Mouse (Mus musculus): ENCODE results near the gene Ndst2. TPM values are rescaled to one million over a fixed set of nuclear protein-coding genes. Genes with fewer than 3 reads are reported as not detected.

The Ndst2 gene
- polyA plus RNA-seq, 1 experiment from 2014 or later, result 29.6 TPM

DNA sequence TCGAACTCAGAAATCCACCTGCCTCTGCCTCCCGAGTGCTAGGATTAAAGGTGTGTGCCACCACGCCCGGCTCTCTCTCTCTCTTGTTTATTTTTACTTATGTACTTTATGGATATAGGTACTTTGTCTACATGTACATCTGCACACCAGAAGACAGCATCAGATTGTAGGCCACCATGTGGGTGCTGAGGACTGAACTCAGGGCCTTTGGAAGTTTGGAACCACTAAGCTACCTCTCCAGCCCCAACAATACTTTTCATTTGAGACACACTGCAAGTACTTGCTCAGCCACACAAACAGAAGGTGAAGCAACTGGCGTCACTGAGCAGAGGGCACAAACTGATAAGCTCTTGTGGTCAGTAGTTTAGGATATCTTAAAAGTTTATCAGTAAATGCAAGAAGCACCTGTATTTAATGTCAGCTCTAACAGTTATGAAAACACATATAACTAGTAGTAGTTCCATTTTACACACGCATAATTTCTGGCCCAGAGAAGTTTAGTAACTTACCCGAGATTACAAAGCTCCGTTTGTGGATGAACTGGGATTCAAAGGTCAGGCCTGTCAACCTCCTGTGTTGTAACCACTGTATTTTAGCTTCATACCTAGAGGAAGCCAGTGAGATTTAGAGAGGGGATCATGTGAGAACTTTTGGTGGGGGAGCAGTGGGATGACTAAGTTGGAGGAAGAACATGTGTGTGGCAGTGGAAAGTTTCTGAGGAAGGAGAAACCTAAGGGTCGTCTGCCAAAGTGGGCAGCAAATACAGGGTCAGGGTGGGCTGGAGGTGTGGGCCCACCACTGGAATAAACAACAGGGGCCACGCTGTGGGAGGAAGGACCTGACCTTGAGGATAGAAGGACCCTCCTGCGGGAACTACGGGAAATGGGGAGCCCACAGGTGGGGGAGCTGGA, 1.1 kb downstream of the Ndst2 start:
- DNase-seq (ENCODE audit: low spot score) (peak; percentile 53), ATAC-seq (replicated peaks; ENCODE audit: low FRiP score, low TSS enrichment, low read depth) (no peak)
- peak overlapping the region; percentile 73 for H3K4me3 ChIP-seq (ENCODE audit: low read depth, low read length)
- peaks cover 20% of the 10 kb centered on the region for H3K4me1 ChIP-seq (replicated peaks; ENCODE audit: control insufficient read depth, insufficient read depth, low read length)
- peaks cover 55% of the 10 kb centered on the region for H3K36me3 ChIP-seq (ENCODE audit: control insufficient read depth, insufficient read depth, low read length)
- H3K27ac ChIP-seq (ENCODE audit: low read depth), result peak overlapping the region; percentile 94; the same call in 1 of the 2 replicates
- no peaks in the 10 kb centered on the region for H3K27me3 ChIP-seq (replicated peaks; ENCODE audit: control insufficient read depth, insufficient read depth, low read length)
- no peaks in the 10 kb centered on the region for H3K9me3 ChIP-seq (ENCODE audit: control insufficient read depth, low read length)
- WGBS, result 45% methylated on average over 12 of the region's 12 CpGs
- H3K9ac ChIP-seq (ENCODE audit: low read length), result peak overlapping the region; percentile 90
- peak overlapping the region; percentile 86 for H3K4me2 ChIP-seq (ENCODE audit: low read length)

DNA sequence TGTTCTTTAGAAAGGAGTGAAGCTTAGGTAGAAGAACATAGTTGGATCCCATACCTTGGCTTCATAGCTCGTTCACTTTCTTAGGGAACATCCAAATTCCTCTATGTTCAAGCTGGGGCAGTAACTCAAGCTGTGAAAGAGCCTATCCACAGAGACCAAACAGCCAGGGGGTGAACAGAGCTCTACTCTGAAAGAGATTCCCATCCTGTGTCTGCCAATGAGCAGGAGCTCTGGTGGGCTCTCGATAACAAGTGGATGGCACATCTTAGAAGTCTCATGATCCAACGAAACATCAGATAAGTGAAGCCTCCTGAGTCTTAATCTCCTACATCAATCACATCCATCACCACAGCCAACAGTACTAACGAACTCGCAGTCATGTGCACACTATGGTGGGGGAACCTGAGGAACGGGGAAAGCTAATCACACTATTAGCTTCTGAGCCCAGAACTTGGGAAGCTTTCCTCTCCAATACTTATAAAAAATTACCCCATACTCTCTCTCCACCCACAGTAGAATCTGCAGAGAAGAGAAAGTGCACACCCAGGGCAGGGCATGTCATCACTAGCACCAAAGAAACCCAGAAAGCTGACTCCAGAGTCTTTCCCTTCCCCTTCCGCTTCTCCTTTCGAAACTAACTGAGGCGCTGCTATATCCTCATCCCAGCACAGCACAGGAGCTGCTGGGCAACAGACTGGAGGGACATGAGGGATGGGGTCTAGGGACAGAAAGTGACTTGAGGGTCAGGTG, 3.3 kb downstream of the Ndst2 start:
- ATAC-seq (replicated peaks; ENCODE audit: low FRiP score, low TSS enrichment, low read depth) (no peak), DNase-seq (ENCODE audit: low spot score) (no peak)
- no peaks in the 10 kb centered on the region for H3K9me3 ChIP-seq (ENCODE audit: control insufficient read depth, low read length)
- no peak overlapping the region for H3K4me2 ChIP-seq (ENCODE audit: low read length)
- H3K27me3 ChIP-seq (replicated peaks; ENCODE audit: control insufficient read depth, insufficient read depth, low read length), result no peaks in the 10 kb centered on the region
- peaks cover 20% of the 10 kb centered on the region for H3K4me1 ChIP-seq (replicated peaks; ENCODE audit: control insufficient read depth, insufficient read depth, low read length)
- no peak overlapping the region for H3K9ac ChIP-seq (ENCODE audit: low read length)
- H3K27ac ChIP-seq (ENCODE audit: low read depth), result no peak overlapping the region
- H3K36me3 ChIP-seq (ENCODE audit: control insufficient read depth, insufficient read depth, low read length), result peaks cover 65% of the 10 kb centered on the region
- H3K4me3 ChIP-seq (ENCODE audit: low read depth, low read length), result no peak overlapping the region
- 89% methylated on average over 9 of the region's 9 CpGs for WGBS

DNA sequence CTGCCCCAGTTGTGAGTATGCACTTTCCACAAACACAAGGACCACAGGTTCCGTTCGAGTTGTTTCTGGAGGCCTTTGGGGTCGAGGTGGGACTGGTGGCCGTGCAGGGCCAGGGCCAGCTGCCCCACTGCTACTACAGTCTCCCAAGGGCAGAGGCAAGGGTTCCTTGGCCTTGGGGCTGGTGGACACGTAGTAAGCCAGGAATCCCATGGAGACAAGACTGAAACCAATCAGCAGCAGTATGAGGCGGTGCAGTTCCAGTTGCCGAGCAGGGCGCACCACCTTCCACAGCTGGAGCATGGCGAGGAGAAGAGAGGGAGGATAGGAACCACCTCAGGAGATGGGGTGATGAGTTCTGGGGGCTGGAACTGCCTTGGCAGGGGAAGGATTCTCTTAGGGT, 4.5 kb downstream of the Ndst2 start:
- H3K27me3 ChIP-seq (replicated peaks; ENCODE audit: control insufficient read depth, insufficient read depth, low read length), result no peaks in the 10 kb centered on the region
- no peak overlapping the region for H3K27ac ChIP-seq (ENCODE audit: low read depth)
- no peaks in the 10 kb centered on the region for H3K9me3 ChIP-seq (ENCODE audit: control insufficient read depth, low read length)
- ATAC-seq (replicated peaks; ENCODE audit: low FRiP score, low TSS enrichment, low read depth), result no peak
- H3K36me3 ChIP-seq (ENCODE audit: control insufficient read depth, insufficient read depth, low read length), result peaks cover 70% of the 10 kb centered on the region
- 94% methylated on average over 9 of the region's 9 CpGs for WGBS
- H3K4me2 ChIP-seq (ENCODE audit: low read length), result no peak overlapping the region
- H3K9ac ChIP-seq (ENCODE audit: low read length), result no peak overlapping the region
- no peak overlapping the region for H3K4me3 ChIP-seq (ENCODE audit: low read depth, low read length)
- peaks cover 15% of the 10 kb centered on the region for H3K4me1 ChIP-seq (replicated peaks; ENCODE audit: control insufficient read depth, insufficient read depth, low read length)
- DNase-seq (ENCODE audit: low spot score), result no peak

DNA sequence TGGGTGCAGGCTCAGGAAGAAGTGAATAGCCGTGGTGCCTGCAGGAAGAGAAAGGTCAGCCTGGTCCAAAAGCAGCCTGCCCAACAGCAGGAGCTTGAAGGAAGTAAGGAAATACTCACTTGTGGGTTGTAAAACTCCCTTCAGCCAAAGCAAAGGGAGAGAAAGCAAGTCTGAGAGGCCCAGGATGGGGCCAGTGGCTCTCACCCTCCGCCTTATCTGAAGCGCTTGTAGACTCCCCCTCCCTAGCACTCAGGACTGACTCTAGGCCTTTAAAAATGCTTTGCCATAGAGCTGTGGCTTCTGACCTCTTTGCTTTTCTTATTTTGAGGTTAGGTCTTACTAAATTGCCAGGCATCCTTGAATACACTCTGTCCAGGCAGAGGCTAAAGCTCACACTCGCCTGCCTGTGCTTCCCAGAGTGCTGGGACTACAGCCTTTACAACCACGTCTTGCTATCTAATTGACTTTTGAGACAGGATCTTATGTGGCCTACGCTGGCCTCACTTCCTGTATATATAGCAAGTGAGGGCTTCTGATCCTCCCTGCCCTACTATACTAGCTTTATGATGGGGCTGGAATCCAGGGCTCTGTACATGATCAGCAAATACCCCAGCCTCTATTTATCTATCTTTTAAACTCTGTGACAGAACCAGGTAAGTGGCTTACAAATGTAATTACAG, 8.6 kb downstream of the Ndst2 start:
- Histone ChIP-seq H3K27ac (ENCODE audit: low read depth) (0 out of 2 replicates have a peak overlapping the region, but pooled peaks have one; percentile 7), H3K9me3 (ENCODE audit: control insufficient read depth, low read length) (no peaks in the 10 kb centered on the region), H3K4me1 (replicated peaks; ENCODE audit: control insufficient read depth, insufficient read depth, low read length) (no peaks in the 10 kb centered on the region), H3K27me3 (replicated peaks; ENCODE audit: control insufficient read depth, insufficient read depth, low read length) (no peaks in the 10 kb centered on the region), H3K4me3 (ENCODE audit: low read depth, low read length) (no peak overlapping the region), H3K9ac (ENCODE audit: low read length) (no peak overlapping the region), H3K4me2 (ENCODE audit: low read length) (no peak overlapping the region), H3K36me3 (ENCODE audit: control insufficient read depth, insufficient read depth, low read length) (peaks cover 96% of the 10 kb centered on the region)
- no peak for ATAC-seq (replicated peaks; ENCODE audit: low FRiP score, low TSS enrichment, low read depth)
- 49% methylated on average over 6 of the region's 6 CpGs for WGBS
- DNase-seq (ENCODE audit: low spot score), result peak; percentile 58

DNA sequence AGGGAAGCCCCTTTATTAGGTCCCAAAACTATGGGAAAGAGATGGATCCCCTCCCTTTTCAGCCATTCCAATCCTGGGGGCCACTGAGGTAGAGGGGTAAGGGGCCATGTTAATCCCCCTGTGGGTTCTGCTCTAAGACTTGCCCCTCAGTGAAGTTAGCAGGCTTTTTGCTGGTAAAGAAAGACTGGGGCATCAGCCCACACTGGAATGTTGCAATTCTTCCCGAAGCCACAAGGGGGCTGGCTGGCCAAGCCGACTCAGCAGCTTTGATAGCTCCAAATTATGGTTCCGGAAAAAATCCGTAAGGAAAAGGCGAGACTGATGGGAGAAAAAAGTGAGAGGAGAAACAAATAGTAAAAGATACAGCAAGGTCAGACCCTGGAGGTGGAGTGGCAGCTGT, 10.3 kb downstream of the Ndst2 start:
- H3K36me3 ChIP-seq (ENCODE audit: control insufficient read depth, insufficient read depth, low read length), result peaks cover 94% of the 10 kb centered on the region
- H3K4me1 ChIP-seq (replicated peaks; ENCODE audit: control insufficient read depth, insufficient read depth, low read length), result no peaks in the 10 kb centered on the region
- no peak overlapping the region for H3K4me2 ChIP-seq (ENCODE audit: low read length)
- WGBS, result 20% methylated on average over 5 of the region's 5 CpGs
- H3K9ac ChIP-seq (ENCODE audit: low read length), result no peak overlapping the region
- H3K4me3 ChIP-seq (ENCODE audit: low read depth, low read length), result no peak overlapping the region
- no peaks in the 10 kb centered on the region for H3K27me3 ChIP-seq (replicated peaks; ENCODE audit: control insufficient read depth, insufficient read depth, low read length)
- no peak overlapping the region for H3K27ac ChIP-seq (ENCODE audit: low read depth)
- peak; percentile 78 for DNase-seq (ENCODE audit: low spot score)
- no peaks in the 10 kb centered on the region for H3K9me3 ChIP-seq (ENCODE audit: control insufficient read depth, low read length)
- ATAC-seq (replicated peaks; ENCODE audit: low FRiP score, low TSS enrichment, low read depth), result no peak; the same call in 1 of the 2 replicates

DNA sequence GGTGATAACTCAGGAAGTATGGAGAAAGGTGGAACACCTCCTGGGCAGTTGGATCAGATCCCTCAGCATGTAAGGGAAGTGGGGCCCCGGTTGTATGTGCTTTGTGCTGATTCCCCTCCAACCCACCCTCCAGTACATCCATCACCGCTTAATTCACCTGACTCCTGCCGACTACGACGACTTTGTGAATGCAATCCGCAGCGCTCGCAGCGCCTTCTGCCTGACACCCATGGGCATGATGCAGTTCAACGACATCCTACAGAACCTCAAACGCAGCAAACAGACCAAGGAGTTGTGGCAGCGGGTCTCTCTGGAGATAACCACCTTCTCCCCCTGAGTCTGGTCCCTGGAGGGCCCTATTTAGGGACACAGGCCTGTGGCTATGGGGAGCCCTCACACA, 11.4 kb downstream of the Ndst2 start:
- H3K4me1 ChIP-seq (replicated peaks; ENCODE audit: control insufficient read depth, insufficient read depth, low read length), result no peaks in the 10 kb centered on the region
- 88% methylated on average over 12 of the region's 12 CpGs for WGBS
- no peak overlapping the region for H3K27ac ChIP-seq (ENCODE audit: low read depth)
- H3K4me3 ChIP-seq (ENCODE audit: low read depth, low read length), result no peak overlapping the region
- no peak overlapping the region for H3K9ac ChIP-seq (ENCODE audit: low read length)
- no peaks in the 10 kb centered on the region for H3K9me3 ChIP-seq (ENCODE audit: control insufficient read depth, low read length)
- no peak for DNase-seq (ENCODE audit: low spot score)
- peaks cover 94% of the 10 kb centered on the region for H3K36me3 ChIP-seq (ENCODE audit: control insufficient read depth, insufficient read depth, low read length)
- H3K4me2 ChIP-seq (ENCODE audit: low read length), result no peak overlapping the region
- ATAC-seq (replicated peaks; ENCODE audit: low FRiP score, low TSS enrichment, low read depth), result no peak
- H3K27me3 ChIP-seq (replicated peaks; ENCODE audit: control insufficient read depth, insufficient read depth, low read length), result no peaks in the 10 kb centered on the region

DNA sequence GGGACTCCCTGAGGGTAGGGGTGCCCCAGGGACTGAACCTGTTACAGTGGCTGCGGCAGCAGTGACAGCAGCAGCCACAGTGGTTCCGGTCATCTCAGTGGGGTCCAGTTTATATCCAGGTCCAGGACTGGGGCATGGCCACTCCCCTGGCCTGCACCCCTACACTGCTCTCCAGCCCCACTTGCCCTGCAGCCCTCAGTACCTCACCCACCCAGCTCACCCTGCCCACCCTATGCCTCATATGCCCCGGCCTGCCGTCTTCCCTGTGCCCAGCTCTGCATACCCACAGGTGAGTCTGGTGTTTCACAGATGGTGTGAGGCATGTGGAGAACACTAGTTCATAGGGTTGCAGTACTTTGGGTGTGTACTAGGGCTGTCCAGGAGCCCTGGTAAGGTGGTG, 13.0 kb downstream of the Ndst2 start:
- no peaks in the 10 kb centered on the region for H3K27me3 ChIP-seq (replicated peaks; ENCODE audit: control insufficient read depth, insufficient read depth, low read length)
- 92% methylated on average over 4 of the region's 4 CpGs for WGBS
- H3K4me3 ChIP-seq (ENCODE audit: low read depth, low read length), result no peak overlapping the region
- H3K36me3 ChIP-seq (ENCODE audit: control insufficient read depth, insufficient read depth, low read length), result peaks cover 94% of the 10 kb centered on the region
- ATAC-seq (replicated peaks; ENCODE audit: low FRiP score, low TSS enrichment, low read depth) (peak; percentile 37; the same call in 1 of the 2 replicates), DNase-seq (ENCODE audit: low spot score) (no peak)
- no peaks in the 10 kb centered on the region for H3K4me1 ChIP-seq (replicated peaks; ENCODE audit: control insufficient read depth, insufficient read depth, low read length)
- H3K27ac ChIP-seq (ENCODE audit: low read depth), result no peak overlapping the region
- H3K9ac ChIP-seq (ENCODE audit: low read length), result no peak overlapping the region
- H3K4me2 ChIP-seq (ENCODE audit: low read length), result no peak overlapping the region
- H3K9me3 ChIP-seq (ENCODE audit: control insufficient read depth, low read length), result no peaks in the 10 kb centered on the region

DNA sequence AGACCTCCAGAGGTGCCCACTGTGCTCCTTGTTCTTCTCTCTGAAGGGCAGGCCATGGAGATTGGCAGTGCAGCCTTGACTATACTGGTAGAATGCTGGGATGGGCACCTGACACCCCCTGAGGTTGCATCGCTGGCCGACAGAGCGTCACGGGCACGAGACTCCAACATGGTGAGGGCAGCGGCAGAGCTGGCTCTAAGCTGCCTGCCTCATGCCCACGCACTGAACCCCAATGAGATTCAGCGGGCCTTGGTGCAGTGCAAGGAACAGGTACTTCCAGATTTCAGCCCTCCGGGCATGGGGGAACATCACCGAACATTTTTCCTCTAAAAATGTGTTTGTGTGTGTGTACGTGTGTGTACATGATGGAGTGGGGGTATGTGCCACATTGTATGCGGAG, 14.6 kb downstream of the Ndst2 start:
- H3K4me2 ChIP-seq (ENCODE audit: low read length), result no peak overlapping the region
- no peaks in the 10 kb centered on the region for H3K4me1 ChIP-seq (replicated peaks; ENCODE audit: control insufficient read depth, insufficient read depth, low read length)
- H3K4me3 ChIP-seq (ENCODE audit: low read depth, low read length), result no peak overlapping the region
- no peak overlapping the region for H3K27ac ChIP-seq (ENCODE audit: low read depth)
- ATAC-seq (replicated peaks; ENCODE audit: low FRiP score, low TSS enrichment, low read depth) (no peak), DNase-seq (ENCODE audit: low spot score) (no peak)
- no peak overlapping the region for H3K9ac ChIP-seq (ENCODE audit: low read length)
- peaks cover 97% of the 10 kb centered on the region for H3K36me3 ChIP-seq (ENCODE audit: control insufficient read depth, insufficient read depth, low read length)
- H3K9me3 ChIP-seq (ENCODE audit: control insufficient read depth, low read length), result no peaks in the 10 kb centered on the region
- no peaks in the 10 kb centered on the region for H3K27me3 ChIP-seq (replicated peaks; ENCODE audit: control insufficient read depth, insufficient read depth, low read length)
- 92% methylated on average over 12 of the region's 12 CpGs for WGBS

Data from intestine, embryonic 14.5 days (tissue).